Mouse (Mus musculus): Measurements from ENCODE around the gene Gm43518. TPM values are rescaled to one million over a fixed set of nuclear protein-coding genes. Genes with fewer than 3 reads are reported as not detected.
A peak's percentile ranks its signal among the peaks of the same experiment; 100 is the strongest.

The Gm43518 gene
- polyA plus RNA-seq, 1 experiment: 0.53 TPM

DNA sequence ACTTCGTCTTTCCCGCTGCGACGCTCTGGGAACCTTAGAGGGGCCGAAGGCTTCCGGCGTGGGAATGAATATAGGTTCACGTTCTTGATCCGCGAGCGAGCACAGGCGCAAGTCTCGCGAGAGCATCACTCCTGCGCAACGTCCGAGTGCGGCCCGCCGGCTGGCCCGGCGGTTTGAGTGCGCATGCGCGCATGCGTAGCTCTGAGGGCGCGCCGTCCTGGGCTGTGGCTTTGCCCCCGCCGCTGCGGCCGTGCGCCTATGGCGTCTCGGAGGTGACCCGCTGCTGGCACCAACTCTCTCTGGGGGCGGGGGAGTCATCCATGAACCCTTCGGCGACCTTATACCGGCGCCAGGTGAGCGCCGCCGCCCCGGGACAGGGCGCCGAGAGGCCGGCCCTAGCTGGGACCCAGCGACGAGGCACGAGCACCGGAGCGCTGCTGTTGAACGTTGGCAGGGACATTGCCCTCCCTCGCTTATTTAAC, 3.3 kb downstream of the Gm43518 start, which contains the start of gene Ccdc62:
TSS of gene Ccdc62 (plus strand) at position 172 of the 482 bp plus-strand sequence.
- DNase-seq: peak; percentile 90
- WGBS: under 1% methylated on average over 56 of the region's 56 CpGs
- H3K4me3 ChIP-seq (replicated peaks; ENCODE audit: extremely low read depth, low read depth, low read length): peak within 1 kb of the TSS; percentile 79
- H3K4me1 ChIP-seq (ENCODE audit: control insufficient read depth, insufficient read depth, low read length): no peaks in the 10 kb centered on the region
- TF ChIP-seq POLR2A (IDR thresholded peaks at IDR 0.05; ENCODE audit: borderline replicate concordance, extremely low read depth, low read depth, low read length): peak; percentile 98
- no peak for TF ChIP-seq CTCF (IDR thresholded peaks at IDR 0.05; ENCODE audit: insufficient read depth, low read length)

GRCm38 (mm10) chr5:123931131-123931530, 3.9 kb downstream of the Gm43518 start:
- H3K4me1 ChIP-seq (ENCODE audit: control insufficient read depth, insufficient read depth, low read length): no peaks in the 10 kb centered on the region
- 41% methylated on average over 13 of the region's 13 CpGs for WGBS

DNA sequence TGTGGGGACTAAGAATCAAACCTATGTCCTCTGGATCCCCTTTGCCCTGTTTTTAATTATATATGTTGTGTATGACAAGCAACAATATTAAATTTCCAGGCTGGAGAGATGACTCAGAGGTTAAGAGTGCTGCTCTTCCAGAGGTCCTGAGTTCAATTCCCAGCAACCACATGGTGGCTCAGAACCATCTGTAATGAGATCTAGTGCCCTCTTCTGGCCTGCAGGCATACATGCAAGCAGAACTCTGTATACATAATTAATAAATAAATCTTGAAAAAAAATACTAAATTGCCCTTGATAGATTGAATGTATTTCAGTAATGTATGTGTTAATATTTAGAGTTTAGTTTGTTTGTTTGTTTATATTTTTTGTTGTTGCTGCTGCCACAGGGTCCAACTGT, 5.7 kb downstream of the Gm43518 start:
- no peaks in the 10 kb centered on the region for H3K4me1 ChIP-seq (ENCODE audit: control insufficient read depth, insufficient read depth, low read length)
- TF ChIP-seq POLR2A (IDR thresholded peaks at IDR 0.05; ENCODE audit: borderline replicate concordance, extremely low read depth, low read depth, low read length): no peak
- no peak for TF ChIP-seq CTCF (IDR thresholded peaks at IDR 0.05; ENCODE audit: insufficient read depth, low read length)
- H3K4me3 ChIP-seq (replicated peaks; ENCODE audit: extremely low read depth, low read depth, low read length): no peak overlapping the region
- DNase-seq: no peak

More at GRCm38 (mm10) chr5:123931131-123931530, 3.9 kb downstream of the Gm43518 start:
- H3K4me3 ChIP-seq (replicated peaks; ENCODE audit: extremely low read depth, low read depth, low read length): peak overlapping the region; percentile 31
- no peak for DNase-seq
- TF ChIP-seq CTCF (IDR thresholded peaks at IDR 0.05; ENCODE audit: insufficient read depth, low read length) (no peak), POLR2A (IDR thresholded peaks at IDR 0.05; ENCODE audit: borderline replicate concordance, extremely low read depth, low read depth, low read length) (no peak)

DNA sequence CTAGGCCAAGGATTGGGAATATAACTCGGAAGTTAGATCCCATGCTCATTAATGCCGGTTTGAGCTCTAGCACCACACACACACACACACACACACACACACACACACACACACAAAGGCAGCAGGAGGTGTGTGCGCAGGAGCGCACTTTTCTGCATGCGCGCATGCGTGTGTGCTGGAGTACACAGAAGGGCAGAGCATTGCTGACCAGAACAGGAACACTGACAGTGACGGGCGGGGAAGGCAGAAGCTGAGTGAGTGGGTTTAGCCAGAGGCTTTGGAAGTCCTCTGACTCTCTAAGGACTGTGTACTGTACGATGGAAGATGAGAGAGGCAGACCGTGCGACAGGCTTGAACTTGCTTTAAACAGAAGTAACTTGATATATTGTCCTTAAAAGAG, 6.3 kb downstream of the Gm43518 start:
- TF ChIP-seq CTCF (IDR thresholded peaks at IDR 0.05; ENCODE audit: insufficient read depth, low read length) (no peak), POLR2A (IDR thresholded peaks at IDR 0.05; ENCODE audit: borderline replicate concordance, extremely low read depth, low read depth, low read length) (no peak)
- WGBS: 88% methylated on average over 12 of the region's 12 CpGs
- no peaks in the 10 kb centered on the region for H3K4me1 ChIP-seq (ENCODE audit: control insufficient read depth, insufficient read depth, low read length)

DNA sequence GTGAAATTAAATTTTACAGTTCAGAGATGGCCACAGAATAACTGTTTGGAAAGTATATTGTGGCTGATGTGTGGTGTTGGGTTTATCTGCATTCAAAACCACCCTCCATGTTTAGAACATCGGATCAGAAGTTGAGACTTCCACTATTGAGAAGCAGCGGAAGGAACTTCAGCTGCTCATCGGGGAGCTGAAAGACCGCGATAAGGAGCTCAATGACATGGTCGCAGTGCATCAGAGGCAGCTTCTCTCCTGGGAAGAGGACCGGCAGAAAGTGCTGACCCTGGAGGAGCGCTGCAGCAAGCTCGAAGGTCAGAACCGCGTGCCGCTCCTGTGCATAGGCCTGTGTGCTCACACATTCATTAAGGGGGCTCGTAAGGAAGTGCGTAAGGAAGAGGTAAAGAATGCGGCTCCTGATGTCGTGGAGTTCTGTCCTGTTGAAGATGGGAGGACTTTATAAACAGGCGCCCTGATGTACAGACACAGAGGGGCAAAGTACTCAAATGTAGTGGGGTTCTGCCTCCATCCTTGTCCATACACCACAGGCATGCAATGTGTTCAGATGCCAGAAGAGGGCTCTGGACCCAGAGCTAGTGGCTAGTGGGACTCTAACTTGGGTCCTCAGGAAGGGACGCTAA, 6.9 kb downstream of the Gm43518 start:
- no peaks in the 10 kb centered on the region for H3K4me1 ChIP-seq (ENCODE audit: control insufficient read depth, insufficient read depth, low read length)
- no peak for DNase-seq
- H3K4me3 ChIP-seq (replicated peaks; ENCODE audit: extremely low read depth, low read depth, low read length): no peak overlapping the region
- 48% methylated on average over 18 of the region's 18 CpGs for WGBS
- TF ChIP-seq CTCF (IDR thresholded peaks at IDR 0.05; ENCODE audit: insufficient read depth, low read length) (peak; percentile 35; the same call in 1 of the 2 replicates), POLR2A (IDR thresholded peaks at IDR 0.05; ENCODE audit: borderline replicate concordance, extremely low read depth, low read depth, low read length) (no peak)

More for the DNA sequence above, 6.3 kb downstream of the Gm43518 start:
- no peak overlapping the region for H3K4me3 ChIP-seq (replicated peaks; ENCODE audit: extremely low read depth, low read depth, low read length)
- DNase-seq: no peak

DNA sequence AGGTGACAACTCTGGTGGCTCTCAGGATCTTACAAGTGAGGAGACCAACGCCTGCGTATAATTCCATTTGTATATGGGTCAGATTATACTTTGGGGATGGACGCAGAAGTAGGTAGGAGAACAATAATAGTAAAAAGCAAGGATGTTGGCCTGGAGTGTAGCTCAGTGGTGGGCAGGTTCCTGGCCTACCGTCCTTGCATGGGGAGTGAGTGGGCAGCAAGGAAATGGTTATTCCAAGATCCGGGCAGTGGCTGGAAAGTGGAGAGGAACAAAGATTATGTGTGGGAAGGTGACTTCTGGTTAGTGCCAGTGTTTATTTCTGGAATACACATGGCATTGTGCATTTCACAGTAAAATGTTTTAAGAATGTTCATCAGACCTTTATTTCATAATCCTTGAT, 8.7 kb downstream of the Gm43518 start:
- H3K4me1 ChIP-seq (ENCODE audit: control insufficient read depth, insufficient read depth, low read length): no peaks in the 10 kb centered on the region
- 86% methylated on average over 5 of the region's 5 CpGs for WGBS
- TF ChIP-seq CTCF (IDR thresholded peaks at IDR 0.05; ENCODE audit: insufficient read depth, low read length) (no peak), POLR2A (IDR thresholded peaks at IDR 0.05; ENCODE audit: borderline replicate concordance, extremely low read depth, low read depth, low read length) (no peak)
- DNase-seq: no peak
- no peak overlapping the region for H3K4me3 ChIP-seq (replicated peaks; ENCODE audit: extremely low read depth, low read depth, low read length)

- TF ChIP-seq POLR2A (IDR thresholded peaks at IDR 0.05; ENCODE audit: borderline replicate concordance, extremely low read depth, low read depth, low read length) (no peak), CTCF (IDR thresholded peaks at IDR 0.05; ENCODE audit: insufficient read depth, low read length) (no peak)
- Histone ChIP-seq H3K4me1 (ENCODE audit: control insufficient read depth, insufficient read depth, low read length) (no peaks in the 10 kb centered on the region), H3K4me3 (replicated peaks; ENCODE audit: extremely low read depth, low read depth, low read length) (no peak overlapping the region)
- no peak for DNase-seq
- 76% methylated on average over 5 of the region's 5 CpGs for WGBS
These were observed 11.3 kb downstream of the Gm43518 start for GRCm38 (mm10) chr5:123938479-123938878.

DNA sequence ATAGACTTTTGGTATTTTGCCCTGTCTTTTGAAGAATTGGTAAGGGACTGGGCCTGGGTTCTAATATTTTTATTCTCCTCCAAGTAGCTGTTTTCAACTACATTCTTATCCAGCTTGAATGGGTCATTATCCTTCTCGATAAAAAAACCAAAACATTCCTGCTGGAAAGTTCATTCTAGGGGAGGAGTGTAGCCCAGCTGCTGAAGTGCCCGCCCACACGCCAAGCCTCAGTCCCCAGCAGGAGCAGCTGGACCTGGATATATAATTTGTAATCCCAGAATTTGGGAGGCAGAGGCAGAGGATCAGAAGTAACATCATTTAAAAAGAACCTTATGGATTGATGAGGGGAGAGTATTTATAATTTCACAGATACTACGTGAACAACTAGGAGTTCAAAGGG, 19.3 kb downstream of the Gm43518 start:
- Histone ChIP-seq H3K4me1 (ENCODE audit: control insufficient read depth, insufficient read depth, low read length) (no peaks in the 10 kb centered on the region), H3K4me3 (replicated peaks; ENCODE audit: extremely low read depth, low read depth, low read length) (no peak overlapping the region)
- TF ChIP-seq CTCF (IDR thresholded peaks at IDR 0.05; ENCODE audit: insufficient read depth, low read length): no peak
- TF ChIP-seq POLR2A (IDR thresholded peaks at IDR 0.05; ENCODE audit: borderline replicate concordance, extremely low read depth, low read depth, low read length): no peak
- DNase-seq: no peak
- 68% methylated on average over 4 of the region's 4 CpGs for WGBS

- TF ChIP-seq POLR2A (IDR thresholded peaks at IDR 0.05; ENCODE audit: borderline replicate concordance, extremely low read depth, low read depth, low read length) (no peak), CTCF (IDR thresholded peaks at IDR 0.05; ENCODE audit: insufficient read depth, low read length) (peak; percentile 52; the same call in 1 of the 2 replicates)
- 43% methylated on average over 7 of the region's 7 CpGs for WGBS
- Histone ChIP-seq H3K4me1 (ENCODE audit: control insufficient read depth, insufficient read depth, low read length) (no peaks in the 10 kb centered on the region), H3K4me3 (replicated peaks; ENCODE audit: extremely low read depth, low read depth, low read length) (no peak overlapping the region)
- DNase-seq: peak; percentile 23
These were observed 20.0 kb downstream of the Gm43518 start for GRCm38 (mm10) chr5:123947041-123947761.

Data from lung, adult 2 months (tissue).